ENCODE assay signal across 15 mouse cellular contexts in genomic region chr9:86324772-86325171, GRCm38 (mm10).
"Had no signal": no experiment of that assay in that cellular context is flagged by ENCODE, and none has a peak within 500 bp of the region (broad histone marks: within the 10 kb centered on the region; RNA-seq: fewer than 3 reads in every experiment).

No protein-coding gene starts in this region.

- H3K9ac ChIP-seq: intestine, embryonic 15.5 days; liver, embryonic 13.5 days; liver, postnatal 0 days; lung, embryonic 15.5 days; midbrain, embryonic 13.5 days; neural tube, embryonic 15.5 days had no signal

- H3K27ac ChIP-seq: intestine, embryonic 15.5 days; left cerebral cortex, adult 2 months; liver, embryonic 13.5 days; lung, embryonic 15.5 days; midbrain, embryonic 13.5 days; neural tube, embryonic 15.5 days had no signal

- H3K4me3 ChIP-seq: intestine, embryonic 15.5 days; left cerebral cortex, adult 2 months; liver, embryonic 13.5 days; lung, embryonic 15.5 days; midbrain, embryonic 13.5 days; myocyte; neural tube, embryonic 15.5 days had no signal

- H3K4me2 ChIP-seq: intestine, embryonic 15.5 days; liver, embryonic 13.5 days; lung, embryonic 15.5 days; midbrain, embryonic 13.5 days; neural tube, embryonic 15.5 days had no signal

- H3K4me1 ChIP-seq: intestine, embryonic 15.5 days; liver, embryonic 13.5 days; neural tube, embryonic 15.5 days had no signal

- H3K36me3 ChIP-seq: intestine, embryonic 15.5 days; liver, embryonic 13.5 days; lung, embryonic 15.5 days; midbrain, embryonic 13.5 days; neural tube, embryonic 15.5 days had no signal

- ATAC-seq: intestine, embryonic 15.5 days; liver, postnatal 0 days; midbrain, embryonic 13.5 days had no signal

- H3K27me3 ChIP-seq: intestine, embryonic 15.5 days; liver, embryonic 13.5 days; lung, embryonic 15.5 days; midbrain, embryonic 13.5 days; neural tube, embryonic 15.5 days had no signal

- H3K9me3 ChIP-seq: intestine, embryonic 15.5 days; liver, embryonic 13.5 days; lung, embryonic 15.5 days; midbrain, embryonic 13.5 days; neural tube, embryonic 15.5 days had no signal

- DNase-seq: kidney, adult 18-20 months; kidney, postnatal 14 days; liver; liver, embryonic 13.5 days; liver, postnatal 0 days; lung, postnatal 14 days; spleen, adult 18-20 months; thymus, adult 18-20 months; thymus, postnatal 14 days had no signal
